ENCODE assay signal across 27 mouse cellular contexts in genomic region chr4:117361558-117361873, GRCm38 (mm10).
DNase-seq lines count a peak whose midpoint lies in the region; ATAC-seq and TF ChIP-seq lines count a peak whose summit lies in the region.
"Had no signal": no experiment of that assay in that cellular context is flagged by ENCODE, and none has a peak within 500 bp of the region (broad histone marks: within the 10 kb centered on the region; RNA-seq: fewer than 3 reads in every experiment).

No protein-coding gene starts in this region.

- H3K27me3 ChIP-seq in forebrain, embryonic 10.5 days (ENCODE audit: poor library complexity, severe bottlenecking): peaks cover 99% of the 10 kb centered on the region
- no peaks in the 10 kb centered on the region; the same call in 1 of the 2 replicates for H3K27me3 ChIP-seq in forebrain, postnatal 0 days (ENCODE audit: insufficient read depth, low read length)
- H3K27me3 ChIP-seq in E14TG2a.4 (ENCODE audit: insufficient read depth, low read length): no peaks in the 10 kb centered on the region
- H3K27me3 ChIP-seq in forebrain, embryonic 12.5 days: peaks cover 62% of the 10 kb centered on the region
- H3K27me3 ChIP-seq in midbrain, embryonic 12.5 days: peaks cover 88% of the 10 kb centered on the region
- H3K27me3 ChIP-seq in limb, embryonic 10.5 days (ENCODE audit: low read depth, poor library complexity, severe bottlenecking): peaks cover 71% of the 10 kb centered on the region
- H3K27me3 ChIP-seq: lung, embryonic 15.5 days; stomach, embryonic 15.5 days had no signal

- intact Hi-C loops in gastrocnemius, adult 2 months (cut with DNase I): no loop called here

- no peak for DNase-seq in forebrain, embryonic 10.5 days (ENCODE audit: extremely low spot score, low spot score)
- DNase-seq in forebrain, postnatal 0 days: no peak
- no peak for DNase-seq in gastrocnemius, adult 2 months
- DNase-seq in limb, embryonic 10.5 days (ENCODE audit: low spot score): no peak
- no peak for DNase-seq in retina, postnatal 1 day
- DNase-seq: cerebellum, adult 11 months; cerebellum, adult 9-10 months; cerebellum, postnatal 36 days; embryo, embryonic 11 days; gastrocnemius, postnatal 14 days; heart, adult 11 months; kidney, adult 11 months; layer of hippocampus, adult 9-11 months; right cerebral cortex, postnatal 14 days; thymus, postnatal 25 days had no signal

- ATAC-seq in forebrain, postnatal 0 days: no peak
- peak; percentile 68 for ATAC-seq in forebrain, embryonic 12.5 days (ENCODE audit: low FRiP score)
- peak; percentile 41 for ATAC-seq in midbrain, embryonic 12.5 days (ENCODE audit: low FRiP score, low read depth)
- ATAC-seq: inflammation-experienced regulatory T-cells, adult 6 months had no signal

- no peaks in the 10 kb centered on the region for H3K9me3 ChIP-seq in forebrain, embryonic 10.5 days
- no peaks in the 10 kb centered on the region for H3K9me3 ChIP-seq in forebrain, postnatal 0 days (ENCODE audit: low read length)
- H3K9me3 ChIP-seq in E14TG2a.4 (ENCODE audit: low read length): peaks cover 4% of the 10 kb centered on the region; the same call in 1 of the 2 replicates
- no peaks in the 10 kb centered on the region for H3K9me3 ChIP-seq in forebrain, embryonic 12.5 days
- H3K9me3 ChIP-seq in midbrain, embryonic 12.5 days: no peaks in the 10 kb centered on the region
- no peaks in the 10 kb centered on the region for H3K9me3 ChIP-seq in limb, embryonic 10.5 days (replicated peaks)
- H3K9me3 ChIP-seq: embryonic facial prominence, embryonic 12.5 days; heart, embryonic 10.5 days; heart, embryonic 15.5 days; limb, embryonic 13.5 days; lung, embryonic 15.5 days; stomach, embryonic 15.5 days had no signal

- no peaks in the 10 kb centered on the region for H3K36me3 ChIP-seq in forebrain, embryonic 10.5 days (replicated peaks)
- no peaks in the 10 kb centered on the region for H3K36me3 ChIP-seq in forebrain, postnatal 0 days (ENCODE audit: insufficient read depth)
- H3K36me3 ChIP-seq in E14TG2a.4 (ENCODE audit: insufficient read depth, low read length): no peaks in the 10 kb centered on the region
- no peaks in the 10 kb centered on the region for H3K36me3 ChIP-seq in forebrain, embryonic 12.5 days (replicated peaks)
- H3K36me3 ChIP-seq in midbrain, embryonic 12.5 days: no peaks in the 10 kb centered on the region
- no peaks in the 10 kb centered on the region for H3K36me3 ChIP-seq in limb, embryonic 10.5 days
- H3K36me3 ChIP-seq: embryonic facial prominence, embryonic 12.5 days; heart, embryonic 10.5 days; heart, embryonic 15.5 days; limb, embryonic 13.5 days; lung, embryonic 15.5 days; stomach, embryonic 15.5 days had no signal

- H3K4me3 ChIP-seq in forebrain, embryonic 10.5 days: peak overlapping the region; percentile 5; the same call in 1 of the 2 replicates
- no peak overlapping the region for H3K4me3 ChIP-seq in forebrain, postnatal 0 days (ENCODE audit: low read depth, low read length)
- peak overlapping the region; percentile 33 for H3K4me3 ChIP-seq in E14TG2a.4 (replicated peaks; ENCODE audit: low read length)
- no peak overlapping the region for H3K4me3 ChIP-seq in forebrain, embryonic 12.5 days (replicated peaks)
- no peak overlapping the region for H3K4me3 ChIP-seq in midbrain, embryonic 12.5 days
- H3K4me3 ChIP-seq in gastrocnemius, adult 2 months: no peak overlapping the region
- no peak overlapping the region for H3K4me3 ChIP-seq in limb, embryonic 10.5 days
- H3K4me3 ChIP-seq: embryonic facial prominence, embryonic 12.5 days; heart, embryonic 10.5 days; heart, embryonic 15.5 days; limb, embryonic 13.5 days; lung, embryonic 15.5 days; stomach, embryonic 15.5 days had no signal

- H3K4me2 ChIP-seq in forebrain, postnatal 0 days (ENCODE audit: low read depth): no peak overlapping the region
- peak overlapping the region; percentile 11; the same call in 1 of the 2 replicates for H3K4me2 ChIP-seq in forebrain, embryonic 12.5 days
- peak overlapping the region; percentile 27 for H3K4me2 ChIP-seq in midbrain, embryonic 12.5 days (replicated peaks)
- H3K4me2 ChIP-seq: embryonic facial prominence, embryonic 12.5 days; heart, embryonic 15.5 days; hindbrain, embryonic 14.5 days; limb, embryonic 13.5 days; liver, embryonic 11.5 days; lung, embryonic 15.5 days had no signal

- 20% methylated on average over 7 of the region's 7 CpGs for WGBS in forebrain, embryonic 10.5 days
- 8% methylated on average over 7 of the region's 7 CpGs for WGBS in forebrain, postnatal 0 days
- 9% methylated on average over 7 of the region's 7 CpGs for WGBS in forebrain, embryonic 12.5 days
- 5% methylated on average over 7 of the region's 7 CpGs for WGBS in midbrain, embryonic 12.5 days
- 35% methylated on average over 7 of the region's 7 CpGs for WGBS in limb, embryonic 10.5 days

- peaks cover 21% of the 10 kb centered on the region for H3K4me1 ChIP-seq in forebrain, embryonic 10.5 days
- no peaks in the 10 kb centered on the region for H3K4me1 ChIP-seq in forebrain, postnatal 0 days (ENCODE audit: insufficient read depth)
- H3K4me1 ChIP-seq in E14TG2a.4 (replicated peaks; ENCODE audit: low read depth, low read length): peaks cover 98% of the 10 kb centered on the region
- peaks cover 32% of the 10 kb centered on the region for H3K4me1 ChIP-seq in forebrain, embryonic 12.5 days
- H3K4me1 ChIP-seq in midbrain, embryonic 12.5 days: peaks cover 24% of the 10 kb centered on the region
- H3K4me1 ChIP-seq in limb, embryonic 10.5 days: peaks cover 50% of the 10 kb centered on the region

- H3K27ac ChIP-seq in forebrain, embryonic 10.5 days: no peak overlapping the region
- H3K27ac ChIP-seq in forebrain, postnatal 0 days (ENCODE audit: low read depth, low read length): no peak overlapping the region
- no peak overlapping the region for H3K27ac ChIP-seq in forebrain, embryonic 12.5 days
- 0 out of 2 replicates have a peak overlapping the region, but pooled peaks have one; percentile 10 for H3K27ac ChIP-seq in midbrain, embryonic 12.5 days (replicated peaks)
- no peak overlapping the region for H3K27ac ChIP-seq in gastrocnemius, adult 2 months
- H3K27ac ChIP-seq in limb, embryonic 10.5 days: no peak overlapping the region
- H3K27ac ChIP-seq: embryonic facial prominence, embryonic 12.5 days; heart, embryonic 10.5 days; heart, embryonic 15.5 days; hindbrain, embryonic 14.5 days; limb, embryonic 13.5 days; lung, embryonic 15.5 days; stomach, embryonic 15.5 days had no signal

- no peak for TF ChIP-seq CTCF in forebrain, postnatal 0 days (IDR thresholded peaks at IDR 0.05; ENCODE audit: low read depth)
- TF ChIP-seq CTCF in E14TG2a.4 (conservative IDR thresholded peaks at IDR 0.05; ENCODE audit: low read length): no peak
- TF ChIP-seq CTCF in gastrocnemius, adult 2 months (IDR thresholded peaks at IDR 0.05): no peak

- no peak overlapping the region for H3K9ac ChIP-seq in forebrain, postnatal 0 days
- H3K9ac ChIP-seq in forebrain, embryonic 12.5 days: no peak overlapping the region
- H3K9ac ChIP-seq in midbrain, embryonic 12.5 days (replicated peaks): no peak overlapping the region
- H3K9ac ChIP-seq: embryonic facial prominence, embryonic 12.5 days; heart, embryonic 15.5 days; hindbrain, embryonic 14.5 days; limb, embryonic 13.5 days; lung, embryonic 15.5 days; stomach, embryonic 15.5 days had no signal

Comparison
In these comparisons a context has a peak if more than half of its experiments do, and no peak if none do; other contexts are left out.
1. H3K4me3 ChIP-seq: peak in forebrain, embryonic 10.5 days (single experiment) and E14TG2a.4 (single experiment); none in forebrain, postnatal 0 days (single experiment), forebrain, embryonic 12.5 days (single experiment), midbrain, embryonic 12.5 days (single experiment), gastrocnemius, adult 2 months (single experiment) and limb, embryonic 10.5 days (single experiment).